Mouse (Mus musculus) heart, embryonic 15.5 days (tissue): ENCODE measurements around the gene Rundc3a. TPM values are rescaled to one million over a fixed set of nuclear protein-coding genes. Genes with fewer than 3 reads are reported as not detected.
A peak's percentile ranks its signal among the peaks of the same experiment; 100 is the strongest.

Experiments used
- ATAC-seq: fragments of 200-750 bp; cut with Nextera tagmentation; replicated peaks from 2 replicates; pipeline ENCODE4 v1.8.0; 2017; ENCODE audit warnings: low read depth, moderate TSS enrichment; ENCODE audit not compliant: insufficient number of reproducible peaks, insufficient read depth, low FRiP score
- H3K27ac ChIP-seq: fragments of 300-500 bp; sonication (generic); 2 replicates; pipeline ENCODE4 v1.5.1; 2015; ENCODE audit warnings: mild to moderate bottlenecking, inconsistent platforms
- H3K27me3 ChIP-seq: fragments of 300-500 bp; sonication (generic); 2 replicates; pipeline ENCODE4 v1.6.1; 2015; ENCODE audit warnings: inconsistent platforms
- H3K36me3 ChIP-seq: fragments of 300-500 bp; sonication (generic); 2 replicates; pipeline ENCODE4 v1.6.1; 2015; ENCODE audit warnings: mild to moderate bottlenecking, inconsistent platforms
- H3K4me1 ChIP-seq: fragments of 300-500 bp; sonication (generic); replicated peaks from 2 replicates; pipeline ENCODE4 v1.6.1; 2015; ENCODE audit warnings: inconsistent platforms
- H3K4me2 ChIP-seq: fragments of 300-500 bp; sonication (generic); 2 replicates; pipeline ENCODE4 v1.6.1; 2015; ENCODE audit warnings: inconsistent platforms, mild to moderate bottlenecking, moderate library complexity
- H3K4me3 ChIP-seq: fragments of 300-500 bp; sonication (generic); 2 replicates; pipeline ENCODE4 v1.5.1; 2015; ENCODE audit warnings: mild to moderate bottlenecking, inconsistent platforms
- H3K9ac ChIP-seq: fragments of 300-500 bp; sonication (generic); 2 replicates; pipeline ENCODE4 v1.6.1; 2015; ENCODE audit warnings: mild to moderate bottlenecking, inconsistent platforms
- H3K9me3 ChIP-seq: fragments of 300-500 bp; sonication (generic); replicated peaks from 2 replicates; pipeline ENCODE4 v1.6.1; 2016; ENCODE audit warnings: inconsistent platforms
- WGBS: fragments of 180-500 bp; shearing (Covaris S2); methylation state at CpG from one replicate; pipeline ENCODE4 v1.1.7; 2015; ENCODE audit warnings: mixed read lengths; 5-methylcytosine and 5-hydroxymethylcytosine counted together
- polyA plus RNA-seq: library from polyadenylated mRNA; unstranded; fragments of >200 nt; fragmentation: Nextera tagmentation; extraction: Ambion mirVana; gene quantifications from 2 replicates; pipeline ENCODE4 v1.2.1, GENCODE M21; 2015

Gene Rundc3a
- polyA plus RNA-seq, 1 experiment from 2014 or later, result 0.64 TPM

- WGBS, result 0% methylated on average over 7 of the region's 7 CpGs
- Histone ChIP-seq H3K27me3 (no peaks in the 10 kb centered on the region), H3K4me1 (peaks cover 46% of the 10 kb centered on the region), H3K9ac (peak overlapping the region; percentile 76), H3K9me3 (no peaks in the 10 kb centered on the region), H3K4me2 (peak overlapping the region; percentile 89), H3K4me3 (peak overlapping the region; percentile 86), H3K36me3 (peaks cover 14% of the 10 kb centered on the region; the same call in 1 of the 2 replicates), H3K27ac (peak overlapping the region; percentile 85)
- 0 out of 2 replicates have a peak, but pooled peaks have one; percentile 27 for ATAC-seq
These were observed 37.9 kb downstream of the Rundc3a start for GRCm38 (mm10) chr11:102431018-102431645.

- peak overlapping the region; percentile 28; the same call in 1 of the 2 replicates for H3K9ac ChIP-seq
- H3K4me3 ChIP-seq, result peak overlapping the region; percentile 17
- no peaks in the 10 kb centered on the region for H3K27me3 ChIP-seq
- no peak overlapping the region for H3K27ac ChIP-seq
- 72% methylated on average over 3 of the region's 3 CpGs for WGBS
- H3K36me3 ChIP-seq, result peaks cover 19% of the 10 kb centered on the region; the same call in 1 of the 2 replicates
- H3K9me3 ChIP-seq, result no peaks in the 10 kb centered on the region
- H3K4me2 ChIP-seq, result peak overlapping the region; percentile 40
- ATAC-seq, result no peak
- peaks cover 50% of the 10 kb centered on the region for H3K4me1 ChIP-seq
These were observed 38.5 kb downstream of the Rundc3a start for GRCm38 (mm10) chr11:102431728-102432114.

GRCm38 (mm10) chr11:102432115-102432843, 39.1 kb downstream of the Rundc3a start:
- Histone ChIP-seq H3K9me3 (no peaks in the 10 kb centered on the region), H3K27ac (no peak overlapping the region), H3K9ac (peak overlapping the region; percentile 28; the same call in 1 of the 2 replicates), H3K4me2 (peak overlapping the region; percentile 40), H3K36me3 (peaks cover 19% of the 10 kb centered on the region; the same call in 1 of the 2 replicates), H3K27me3 (no peaks in the 10 kb centered on the region), H3K4me1 (peaks cover 55% of the 10 kb centered on the region), H3K4me3 (peak overlapping the region; percentile 17)
- ATAC-seq, result no peak
- 48% methylated on average over 16 of the region's 16 CpGs for WGBS

DNA sequence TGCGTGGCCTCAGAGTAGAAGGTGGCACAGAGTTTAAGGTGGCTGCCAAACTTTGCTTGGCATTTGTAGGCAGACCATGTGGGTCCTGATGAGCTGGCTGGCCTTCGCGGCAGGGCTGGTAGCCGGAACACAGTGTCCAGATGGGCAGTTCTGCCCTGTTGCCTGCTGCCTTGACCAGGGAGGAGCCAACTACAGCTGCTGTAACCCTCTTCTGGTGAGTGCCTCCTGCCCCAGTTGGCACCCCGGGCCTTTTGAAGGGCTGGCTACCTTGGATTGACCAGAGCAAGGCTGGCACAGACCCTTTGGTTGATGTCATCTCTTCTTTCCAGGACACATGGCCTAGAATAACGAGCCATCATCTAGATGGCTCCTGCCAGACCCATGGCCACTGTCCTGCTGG, 39.7 kb downstream of the Rundc3a start:
- Histone ChIP-seq H3K4me1 (peaks cover 61% of the 10 kb centered on the region), H3K27me3 (no peaks in the 10 kb centered on the region), H3K9ac (0 out of 2 replicates have a peak overlapping the region, but pooled peaks have one; percentile 34), H3K9me3 (no peaks in the 10 kb centered on the region), H3K4me2 (no peak overlapping the region), H3K27ac (no peak overlapping the region), H3K36me3 (peaks cover 19% of the 10 kb centered on the region; the same call in 1 of the 2 replicates), H3K4me3 (no peak overlapping the region)
- ATAC-seq, result no peak
- 91% methylated on average over 6 of the region's 6 CpGs for WGBS

- no peak overlapping the region for H3K4me3 ChIP-seq
- H3K4me2 ChIP-seq, result no peak overlapping the region
- no peaks in the 10 kb centered on the region for H3K27me3 ChIP-seq
- no peak overlapping the region for H3K27ac ChIP-seq
- H3K9ac ChIP-seq, result no peak overlapping the region
- H3K9me3 ChIP-seq, result no peaks in the 10 kb centered on the region
- 89% methylated on average over 7 of the region's 7 CpGs for WGBS
- peaks cover 22% of the 10 kb centered on the region; the same call in 1 of the 2 replicates for H3K36me3 ChIP-seq
- peaks cover 69% of the 10 kb centered on the region for H3K4me1 ChIP-seq
- no peak for ATAC-seq
These were observed 40.7 kb downstream of the Rundc3a start for GRCm38 (mm10) chr11:102433866-102434265.

- Histone ChIP-seq H3K4me1 (peaks cover 68% of the 10 kb centered on the region), H3K27me3 (peaks cover 4% of the 10 kb centered on the region; the same call in 1 of the 2 replicates), H3K27ac (no peak overlapping the region), H3K36me3 (peaks cover 26% of the 10 kb centered on the region; the same call in 1 of the 2 replicates), H3K4me2 (no peak overlapping the region), H3K9ac (no peak overlapping the region), H3K9me3 (no peaks in the 10 kb centered on the region), H3K4me3 (no peak overlapping the region)
- 14% methylated on average over 7 of the region's 7 CpGs for whole genome bisulfite sequencing
- ATAC-seq, result no peak
These were observed 41.2 kb downstream of the Rundc3a start for GRCm38 (mm10) chr11:102434406-102434805.

GRCm38 (mm10) chr11:102434816-102435705, 41.9 kb downstream of the Rundc3a start:
- Histone ChIP-seq H3K4me3 (no peak overlapping the region), H3K36me3 (peaks cover 33% of the 10 kb centered on the region; the same call in 1 of the 2 replicates), H3K4me1 (peaks cover 62% of the 10 kb centered on the region), H3K4me2 (no peak overlapping the region), H3K9me3 (no peaks in the 10 kb centered on the region), H3K27ac (no peak overlapping the region), H3K9ac (no peak overlapping the region), H3K27me3 (peaks cover 4% of the 10 kb centered on the region; the same call in 1 of the 2 replicates)
- WGBS, result 88% methylated on average over 11 of the region's 11 CpGs
- no peak for ATAC-seq

DNA sequence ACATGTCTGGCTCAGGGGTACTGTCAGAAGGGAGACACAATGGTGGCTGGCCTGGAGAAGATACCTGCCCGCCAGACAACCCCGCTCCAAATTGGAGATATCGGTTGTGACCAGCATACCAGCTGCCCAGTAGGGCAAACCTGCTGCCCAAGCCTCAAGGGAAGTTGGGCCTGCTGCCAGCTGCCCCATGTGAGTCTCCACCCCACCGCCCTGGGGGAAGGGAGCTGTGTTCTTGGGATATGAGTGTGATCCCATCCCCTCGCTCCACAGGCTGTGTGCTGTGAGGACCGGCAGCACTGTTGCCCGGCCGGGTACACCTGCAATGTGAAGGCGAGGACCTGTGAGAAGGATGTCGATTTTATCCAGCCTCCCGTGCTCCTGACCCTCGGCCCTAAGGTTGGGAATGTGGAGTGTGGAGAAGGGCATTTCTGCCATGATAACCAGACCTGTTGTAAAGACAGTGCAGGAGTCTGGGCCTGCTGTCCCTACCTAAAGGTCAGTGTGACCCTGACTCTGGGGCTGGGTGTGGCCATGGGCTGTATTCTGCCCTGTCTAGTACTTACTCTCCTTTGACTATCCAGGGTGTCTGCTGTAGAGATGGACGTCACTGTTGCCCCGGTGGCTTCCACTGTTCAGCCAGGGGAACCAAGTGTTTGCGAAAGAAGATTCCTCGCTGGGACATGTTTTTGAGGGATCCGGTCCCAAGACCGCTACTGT, 42.7 kb downstream of the Rundc3a start:
- WGBS, result 83% methylated on average over 18 of the region's 18 CpGs

DNA sequence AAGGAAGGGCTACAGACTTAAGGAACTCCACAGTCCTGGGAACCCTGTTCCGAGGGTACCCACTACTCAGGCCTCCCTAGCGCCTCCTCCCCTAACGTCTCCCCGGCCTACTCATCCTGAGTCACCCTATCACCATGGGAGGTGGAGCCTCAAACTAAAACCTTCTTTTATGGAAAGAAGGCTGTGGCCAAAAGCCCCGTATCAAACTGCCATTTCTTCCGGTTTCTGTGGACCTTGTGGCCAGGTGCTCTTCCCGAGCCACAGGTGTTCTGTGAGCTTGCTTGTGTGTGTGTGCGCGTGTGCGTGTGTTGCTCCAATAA, 43.2 kb downstream of the Rundc3a start:
- 79% methylated on average over 10 of the region's 10 CpGs for WGBS

More for the DNA sequence above, 42.7 kb downstream of the Rundc3a start:
- no peaks in the 10 kb centered on the region for H3K9me3 ChIP-seq
- H3K4me1 ChIP-seq, result peaks cover 62% of the 10 kb centered on the region
- ATAC-seq, result no peak
- peaks cover 38% of the 10 kb centered on the region; the same call in 1 of the 2 replicates for H3K36me3 ChIP-seq
- no peak overlapping the region for H3K9ac ChIP-seq
- H3K4me2 ChIP-seq, result no peak overlapping the region
- no peak overlapping the region for H3K4me3 ChIP-seq
- H3K27ac ChIP-seq, result no peak overlapping the region
- H3K27me3 ChIP-seq, result peaks cover 4% of the 10 kb centered on the region; the same call in 1 of the 2 replicates

More for the DNA sequence above, 43.2 kb downstream of the Rundc3a start:
- no peak overlapping the region for H3K4me3 ChIP-seq
- no peak overlapping the region for H3K27ac ChIP-seq
- no peak for ATAC-seq
- peaks cover 43% of the 10 kb centered on the region; the same call in 1 of the 2 replicates for H3K36me3 ChIP-seq
- H3K4me2 ChIP-seq, result no peak overlapping the region
- peaks cover 4% of the 10 kb centered on the region; the same call in 1 of the 2 replicates for H3K27me3 ChIP-seq
- no peaks in the 10 kb centered on the region for H3K9me3 ChIP-seq
- no peak overlapping the region for H3K9ac ChIP-seq
- peaks cover 58% of the 10 kb centered on the region for H3K4me1 ChIP-seq
